Mouse (Mus musculus) neutrophil, adult 5-6 weeks (primary cell): ENCODE measurements around the gene Ahnak2. TPM values are rescaled to one million over a fixed set of nuclear protein-coding genes. Genes with fewer than 3 reads are reported as not detected.

Experiments used
- ATAC-seq: fragments of 151-379, 151-347 bp; 2 replicates; pipeline ENCODE4 v1.8.0; 2017; ENCODE audit warnings: mild to moderate bottlenecking, moderate TSS enrichment; ENCODE audit not compliant: insufficient number of reproducible peaks, poor library complexity, low FRiP score, severe bottlenecking; ENCODE audit errors: extremely low read depth
- total RNA-seq: library from RNA; stranded (forward); fragments of 200-1000 nt; gene quantifications from 2 replicates; pipeline ENCODE4 v1.2.3, GENCODE M21; 2017

Gene Ahnak2
- total RNA-seq, 1 experiment from 2014 or later = not detected

DNA sequence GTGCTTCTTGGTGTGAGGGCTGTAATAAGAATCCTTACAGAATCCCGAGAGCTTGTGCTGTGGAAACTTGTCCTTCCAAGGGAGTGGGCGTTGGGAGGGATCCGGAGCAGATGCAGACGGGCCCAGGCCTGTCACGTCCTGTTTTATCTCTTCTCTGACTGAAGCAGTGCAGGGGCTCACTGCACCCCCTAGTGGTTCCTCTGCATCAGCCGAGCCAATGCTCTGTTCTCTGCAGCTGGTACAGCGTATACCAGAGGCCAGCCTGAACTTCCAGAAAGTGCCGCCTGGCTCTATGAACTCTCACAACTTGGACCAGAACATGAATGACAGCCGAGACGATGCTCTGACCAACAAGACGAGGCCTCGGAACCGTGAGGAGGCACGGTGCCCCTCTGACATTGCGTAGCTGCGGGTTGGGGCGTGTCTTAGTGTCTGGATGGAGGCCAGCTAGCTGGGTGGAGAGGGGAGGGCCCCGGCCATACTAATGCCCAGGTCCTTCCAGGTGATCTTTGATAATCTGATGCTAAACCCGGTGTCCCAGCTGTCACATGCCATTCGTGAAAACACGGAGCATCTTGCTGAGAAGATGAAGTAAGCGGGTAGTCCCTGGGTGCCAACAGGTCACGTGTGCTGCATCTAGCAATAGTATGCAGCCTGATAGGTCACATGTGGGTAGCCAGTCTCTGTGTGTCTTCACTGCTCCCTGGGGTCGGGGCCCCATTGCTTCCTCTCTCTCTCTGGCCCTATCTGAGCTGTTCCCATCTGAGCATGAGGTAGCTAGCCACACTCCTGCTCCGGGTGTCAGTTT lies 59.1 kb downstream of the Ahnak2 start:
- ATAC-seq = peak; percentile 64

DNA sequence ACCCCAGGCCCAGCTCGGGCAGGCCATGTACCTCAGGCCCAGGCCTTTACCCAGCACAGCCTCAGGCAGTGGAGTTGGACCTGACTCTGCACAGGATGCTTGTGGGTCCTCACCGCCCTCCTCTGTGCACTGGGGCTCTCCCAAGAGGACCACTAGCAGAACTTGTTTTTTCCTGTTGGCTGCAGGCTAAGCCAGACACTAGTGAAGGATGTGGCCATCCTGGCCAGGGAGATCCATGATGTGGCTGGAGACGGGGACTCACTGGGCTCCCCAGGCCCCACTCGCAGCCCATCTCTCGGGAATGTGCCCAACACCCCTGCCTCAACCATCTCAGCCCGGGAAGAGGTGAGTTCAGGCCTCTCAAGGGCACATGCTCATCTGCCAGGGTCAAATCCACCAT lies 59.7 kb downstream of the Ahnak2 start:
- no peak for ATAC-seq

DNA sequence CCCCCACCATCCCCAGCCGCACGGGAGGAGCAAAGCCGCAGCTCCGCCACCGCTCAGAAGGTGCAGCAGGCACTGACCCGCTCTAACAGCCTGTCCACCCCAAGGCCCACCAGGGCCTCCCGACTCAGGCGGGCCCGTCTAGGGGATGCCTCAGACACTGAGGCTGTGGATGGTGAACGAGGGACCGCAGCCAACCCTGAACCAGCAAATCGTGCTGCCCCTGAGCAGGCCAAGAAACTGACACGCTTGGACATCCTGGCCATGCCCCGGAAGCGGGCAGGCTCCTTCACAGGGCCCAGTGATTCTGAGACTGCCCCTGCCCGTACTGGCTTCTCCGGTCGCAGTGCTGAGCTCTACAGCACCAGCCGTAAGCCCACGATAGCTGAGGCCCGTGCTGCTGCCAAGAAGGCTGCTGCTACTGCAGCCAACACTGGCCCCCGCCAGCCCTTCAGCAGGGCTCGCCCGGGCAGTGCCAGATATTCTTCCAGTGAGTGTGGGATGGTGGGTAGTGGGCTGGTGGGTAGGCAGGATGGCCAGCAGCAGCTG lies 63.4 kb downstream of the Ahnak2 start:
- no peak for ATAC-seq

DNA sequence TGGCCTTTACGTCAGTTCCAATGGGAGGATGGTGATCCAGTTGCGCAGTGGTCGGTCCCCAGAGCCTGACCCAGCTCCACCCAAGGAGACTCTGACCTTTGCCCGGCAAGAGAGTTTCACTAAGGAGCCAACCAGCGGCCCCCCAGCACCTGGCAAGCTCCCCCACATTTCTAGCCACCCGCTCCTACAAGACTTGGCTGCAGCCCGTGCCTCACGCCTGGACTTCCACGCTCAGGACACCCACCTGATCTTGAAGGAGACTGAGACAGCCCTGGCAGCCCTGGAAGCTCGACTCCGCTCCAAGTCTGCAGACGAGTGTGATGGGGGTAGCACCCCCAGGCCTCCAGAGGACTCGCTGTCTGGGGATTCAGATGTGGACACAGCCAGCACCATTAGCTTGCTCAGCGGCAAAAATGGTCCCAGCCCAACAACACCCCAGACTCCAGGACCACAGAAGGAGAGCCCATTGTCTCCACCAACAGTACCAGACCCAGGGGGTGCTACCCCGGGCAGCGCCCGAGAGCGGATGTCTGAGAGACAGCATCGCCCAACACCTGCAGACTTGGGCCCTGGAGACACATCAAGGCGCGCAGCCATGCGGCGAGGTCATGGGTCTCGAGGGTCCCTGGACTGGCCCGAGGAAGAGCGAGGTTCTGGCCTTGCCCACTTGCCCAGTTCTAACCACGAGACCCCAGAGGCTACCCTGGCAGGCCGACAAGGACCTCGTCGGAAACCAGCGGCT lies 64.0 kb downstream of the Ahnak2 start:
- ATAC-seq = no peak

DNA sequence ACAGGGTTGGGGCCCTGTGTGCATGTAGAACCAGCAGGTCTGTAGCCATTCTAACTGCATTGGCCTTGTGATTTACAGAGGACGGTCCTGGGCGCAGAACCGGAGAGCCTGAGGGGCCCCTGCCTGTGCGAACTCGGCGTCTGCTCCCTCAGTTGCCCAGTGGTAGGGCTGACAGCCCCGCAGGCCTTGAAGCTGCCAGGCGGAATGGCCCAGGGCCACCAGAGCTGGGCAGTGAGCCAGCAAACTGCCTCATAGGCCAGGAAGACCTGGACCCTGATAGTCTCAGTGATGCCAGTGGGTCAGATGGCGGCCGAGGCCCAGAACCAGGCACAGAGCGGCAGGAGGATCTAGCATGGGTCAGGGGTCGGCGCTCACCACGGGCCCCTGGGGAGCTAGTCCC lies 64.7 kb downstream of the Ahnak2 start:
- no peak for ATAC-seq

DNA sequence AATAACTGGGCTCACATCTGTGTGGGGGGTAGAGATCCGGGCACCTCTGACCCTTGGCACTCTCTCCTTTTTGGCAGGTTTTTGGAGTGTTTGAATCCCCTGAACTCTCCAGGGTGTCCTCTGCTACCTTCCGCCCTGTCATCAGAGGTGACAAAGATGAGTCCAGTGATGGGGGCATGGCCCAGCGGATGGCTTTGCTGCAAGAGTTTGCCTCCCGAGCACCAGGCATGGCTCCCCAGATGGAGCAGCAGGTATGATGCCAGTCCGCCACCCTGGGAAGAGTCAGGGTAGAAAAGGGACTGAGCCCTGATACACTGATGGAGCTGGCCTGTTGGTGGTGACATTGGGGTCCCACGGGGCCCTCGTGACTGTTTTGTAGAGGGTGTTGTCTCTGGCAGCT lies 65.4 kb downstream of the Ahnak2 start:
- ATAC-seq = no peak

DNA sequence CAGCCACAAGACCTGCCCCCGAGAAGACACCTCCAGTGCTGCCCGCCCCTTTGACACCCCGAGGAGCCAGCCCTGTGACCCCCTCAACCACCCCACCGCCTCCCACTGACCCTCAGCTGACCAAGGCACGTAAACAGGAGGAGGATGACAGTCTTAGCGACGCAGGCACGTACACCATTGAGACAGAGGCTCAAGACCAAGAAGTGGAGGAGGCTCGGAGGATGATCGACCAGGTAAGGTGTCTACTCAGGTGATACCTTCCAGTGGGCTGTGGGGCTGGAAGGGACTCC lies 65.9 kb downstream of the Ahnak2 start:
- ATAC-seq = no peak

DNA sequence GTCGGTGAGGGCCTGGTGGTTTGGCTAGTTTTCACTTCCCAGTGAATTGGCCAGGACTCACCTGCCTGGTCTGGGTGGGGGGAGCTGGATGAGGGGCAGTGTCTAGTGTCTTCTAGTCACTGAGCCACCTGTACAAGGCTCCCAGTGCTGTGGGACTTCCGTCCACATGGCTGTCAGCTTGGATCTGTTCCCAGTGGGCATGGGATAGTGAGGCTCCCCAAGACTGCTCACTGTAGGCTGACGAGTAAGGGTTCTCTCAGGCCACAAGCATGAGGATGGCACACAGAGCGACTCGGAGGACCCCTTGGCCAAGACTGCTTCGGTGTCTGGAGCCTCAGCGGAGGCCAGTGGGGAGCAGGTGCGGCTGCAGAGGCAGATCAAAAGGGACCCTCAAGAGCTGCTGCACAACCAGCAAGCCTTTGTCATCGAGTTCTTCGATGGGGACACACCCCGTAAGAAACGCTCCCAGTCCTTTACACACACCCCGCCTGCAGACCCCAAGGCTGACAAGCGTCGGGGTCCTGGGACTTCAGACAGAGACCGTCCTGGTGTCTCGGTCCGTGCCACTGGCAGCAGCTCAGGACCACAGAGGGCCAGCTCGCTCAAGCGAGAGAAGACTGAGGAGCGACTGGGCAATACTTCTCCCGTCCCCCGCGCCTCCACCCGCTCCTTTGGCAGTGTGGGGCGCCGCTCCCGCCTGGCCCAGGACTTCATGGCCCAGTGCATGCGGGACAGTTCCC lies 66.4 kb downstream of the Ahnak2 start:
- no peak for ATAC-seq

DNA sequence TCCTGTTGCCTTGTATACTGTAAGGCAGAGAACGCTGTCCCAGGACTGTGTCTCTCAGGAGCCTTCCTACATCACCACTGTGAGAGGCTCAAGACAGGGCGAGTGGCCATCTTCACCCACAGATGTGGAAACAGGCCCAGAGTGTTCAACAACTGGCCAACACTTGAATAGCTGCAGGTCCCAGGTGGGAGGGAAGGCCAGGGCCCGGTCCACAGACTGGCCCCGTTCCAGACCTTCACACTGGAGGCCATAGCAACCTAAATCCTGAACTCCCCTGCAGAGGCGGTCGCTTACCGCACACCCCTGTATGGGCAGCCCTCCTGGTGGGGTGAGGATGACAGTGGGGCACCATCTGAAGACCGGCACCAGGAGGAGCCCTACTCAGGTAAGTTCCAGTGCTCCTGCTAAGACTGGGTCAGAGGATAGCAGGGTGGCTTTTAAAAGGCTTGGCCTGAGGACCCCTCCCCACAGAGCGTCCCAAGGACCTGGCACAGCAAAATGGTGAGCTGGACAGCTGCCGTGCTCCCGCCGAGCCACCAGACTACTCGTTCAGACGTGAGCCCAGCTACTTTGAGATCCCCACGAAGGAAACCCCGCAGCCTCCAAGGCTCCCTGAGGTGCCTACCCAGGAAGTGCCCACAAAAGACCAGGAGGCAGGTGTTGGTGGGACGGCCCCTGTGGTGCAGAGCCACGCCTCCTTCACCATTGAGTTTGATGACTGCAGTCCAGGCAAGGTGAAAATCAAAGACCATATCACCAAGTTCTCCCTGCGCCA lies 67.4 kb downstream of the Ahnak2 start:
- no peak for ATAC-seq

DNA sequence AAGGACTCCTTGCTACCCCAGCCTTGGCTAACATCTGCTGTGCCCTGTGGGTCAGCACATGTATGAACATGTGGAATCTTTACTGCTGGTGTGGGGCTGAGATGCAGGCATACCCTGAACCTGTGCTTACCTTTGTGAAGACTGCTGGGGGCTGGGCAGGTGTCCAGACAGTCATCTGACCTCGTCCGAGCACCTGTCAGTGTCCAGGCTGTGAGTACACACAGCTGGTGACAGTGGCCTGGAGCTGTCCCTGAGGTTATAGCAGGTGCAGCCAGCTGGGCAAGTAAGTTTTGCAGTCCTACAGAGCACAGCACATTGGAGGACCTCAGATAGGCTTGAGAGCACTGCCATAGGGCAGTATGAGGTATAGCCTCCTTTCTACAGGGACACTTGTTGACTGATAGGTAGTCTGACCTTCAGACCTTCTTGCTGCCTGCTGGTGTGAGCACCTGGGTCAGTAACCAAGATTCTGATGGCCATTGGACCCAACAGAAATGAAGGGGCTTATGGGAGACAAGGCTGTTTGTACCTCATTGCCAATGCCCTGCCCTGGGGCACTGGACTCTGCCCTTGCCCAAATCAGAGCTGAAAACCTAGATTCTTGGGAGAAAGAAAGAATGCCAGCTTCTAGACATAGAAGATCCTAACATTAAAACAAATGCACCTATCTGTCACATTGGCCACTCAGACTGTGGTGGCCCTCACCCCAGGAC lies 68.2 kb downstream of the Ahnak2 start:
- ATAC-seq = no peak

DNA sequence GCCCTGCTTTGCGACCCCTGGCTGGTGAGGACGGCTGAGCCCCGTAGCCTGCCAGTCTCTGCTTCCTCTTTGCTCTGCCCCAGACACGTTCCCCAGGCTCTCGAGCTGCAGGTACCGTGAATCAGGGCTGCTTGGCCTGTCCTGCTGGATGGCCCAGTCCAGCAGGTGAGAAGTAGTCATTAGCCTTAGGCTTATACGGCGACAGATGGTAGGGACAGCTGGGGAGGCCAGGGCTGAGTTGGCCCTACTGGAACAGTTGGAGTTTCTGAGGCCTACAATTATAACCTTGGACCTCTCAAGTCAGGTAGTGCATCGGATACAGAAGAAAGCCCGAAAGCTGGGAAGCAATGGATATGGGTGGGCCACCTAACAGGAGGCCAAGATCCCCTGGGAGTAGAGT lies 69.9 kb downstream of the Ahnak2 start:
- no peak for ATAC-seq

DNA sequence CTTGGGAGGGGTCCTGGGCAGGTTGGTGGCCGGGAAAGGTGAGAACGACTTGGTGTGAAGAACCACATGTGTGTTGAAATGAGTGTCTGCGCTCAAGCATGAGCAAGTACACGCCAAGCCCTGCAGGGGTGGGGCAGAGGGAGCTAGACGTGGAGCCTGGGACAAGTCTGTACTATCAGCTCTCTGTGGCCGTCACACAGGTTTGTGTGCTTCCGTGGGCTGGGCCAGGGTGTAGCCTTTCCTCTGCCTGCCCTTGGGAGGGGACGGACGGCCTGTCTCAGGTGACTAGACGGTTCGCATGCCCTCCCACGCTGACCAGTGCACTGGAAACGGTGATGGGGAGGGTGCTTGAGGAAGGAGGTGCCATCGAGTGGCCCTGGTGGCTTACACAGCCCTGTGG lies 71.6 kb downstream of the Ahnak2 start:
- no peak for ATAC-seq

DNA sequence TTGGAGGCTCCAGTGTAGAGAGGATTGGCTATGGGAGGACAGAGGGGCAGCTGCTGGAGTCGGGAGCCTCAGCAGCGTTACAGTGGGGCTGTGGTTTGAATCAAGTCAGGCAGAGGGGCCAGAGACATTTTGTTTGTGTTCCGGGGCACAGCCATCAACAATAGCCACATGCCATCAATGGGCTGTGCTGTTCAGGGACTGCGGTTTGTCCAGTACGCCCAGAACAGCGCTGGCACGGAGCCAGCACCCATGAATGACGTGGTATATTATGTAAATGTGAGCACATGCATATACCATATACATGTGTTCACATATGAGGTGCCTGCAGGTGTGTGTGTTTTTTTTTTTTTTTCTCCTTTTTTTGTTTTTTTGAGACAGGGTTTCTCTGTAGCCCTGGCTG lies 74.7 kb downstream of the Ahnak2 start:
- ATAC-seq = no peak

DNA sequence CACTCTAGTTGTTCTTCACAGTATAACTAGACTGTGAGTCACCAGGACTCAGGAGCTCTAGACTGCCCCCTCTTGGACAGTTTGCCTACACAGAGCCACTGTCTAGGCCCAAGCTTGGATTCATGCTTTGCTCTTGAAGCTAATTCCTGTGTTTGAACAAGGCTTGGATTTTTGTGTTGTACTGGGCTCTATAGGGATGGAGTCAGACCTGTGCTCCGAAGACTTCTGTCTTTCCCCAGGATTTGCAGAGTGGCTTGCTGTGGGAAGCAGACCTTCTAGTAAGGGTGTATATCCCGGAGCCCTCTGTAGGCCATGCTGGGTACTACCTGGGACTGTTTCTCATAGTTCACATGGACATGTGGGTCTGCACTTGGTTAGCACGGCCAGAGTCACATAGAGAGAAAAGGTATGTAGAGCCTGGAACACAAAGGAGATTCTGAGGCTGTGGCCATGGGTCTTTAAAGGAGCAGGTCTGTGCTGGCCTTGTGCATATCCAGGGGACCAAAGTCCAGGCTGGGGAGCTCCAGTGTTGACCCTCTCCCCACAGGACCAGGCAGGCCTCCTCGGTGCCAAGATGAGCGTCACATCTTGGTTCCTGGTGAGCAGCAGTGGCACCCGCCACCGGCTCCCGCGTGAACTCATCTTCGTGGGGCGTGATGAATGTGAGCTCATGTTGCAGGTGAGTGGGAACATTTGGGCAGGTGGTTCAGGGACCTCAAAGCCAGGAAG lies 78.2 kb downstream of the Ahnak2 start:
- peak; percentile 34; the same call in 1 of the 2 replicates for ATAC-seq

DNA sequence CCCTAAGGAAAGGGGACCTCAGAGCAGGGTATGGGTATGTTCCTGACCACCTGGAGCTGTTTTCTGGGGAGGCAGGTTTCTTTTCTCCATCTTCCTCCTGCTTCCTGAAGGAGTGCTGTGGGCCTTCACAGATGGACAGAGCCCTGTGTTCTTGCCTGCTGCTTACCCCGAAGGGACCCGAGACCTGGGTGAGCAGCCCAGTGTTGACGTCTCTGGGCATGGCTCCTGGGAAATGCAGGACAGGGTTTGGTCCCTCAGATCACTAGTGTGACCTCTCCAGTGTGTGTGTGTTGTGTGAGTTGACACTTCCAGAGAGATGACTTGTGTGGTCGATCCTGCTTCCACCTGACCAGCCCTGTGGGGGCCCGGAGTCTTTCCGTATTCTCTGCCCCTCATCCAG lies 79.0 kb downstream of the Ahnak2 start:
- ATAC-seq = no peak

DNA sequence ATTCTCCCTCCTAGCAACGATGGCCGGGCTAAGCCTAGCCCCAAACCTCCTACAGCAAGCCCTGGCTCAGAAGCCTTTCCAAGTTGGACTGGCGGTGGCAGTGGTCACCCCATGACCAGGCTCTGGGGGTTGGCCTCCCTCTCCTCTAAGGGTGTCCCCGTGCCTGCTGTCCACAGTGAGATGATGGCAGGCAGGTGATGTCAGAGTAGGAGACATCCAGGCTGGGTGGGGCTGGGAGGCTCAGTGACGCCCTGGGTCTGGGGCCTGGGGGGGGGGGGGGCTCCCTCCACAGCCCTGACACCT lies 79.5 kb downstream of the Ahnak2 start:
- ATAC-seq = no peak

DNA sequence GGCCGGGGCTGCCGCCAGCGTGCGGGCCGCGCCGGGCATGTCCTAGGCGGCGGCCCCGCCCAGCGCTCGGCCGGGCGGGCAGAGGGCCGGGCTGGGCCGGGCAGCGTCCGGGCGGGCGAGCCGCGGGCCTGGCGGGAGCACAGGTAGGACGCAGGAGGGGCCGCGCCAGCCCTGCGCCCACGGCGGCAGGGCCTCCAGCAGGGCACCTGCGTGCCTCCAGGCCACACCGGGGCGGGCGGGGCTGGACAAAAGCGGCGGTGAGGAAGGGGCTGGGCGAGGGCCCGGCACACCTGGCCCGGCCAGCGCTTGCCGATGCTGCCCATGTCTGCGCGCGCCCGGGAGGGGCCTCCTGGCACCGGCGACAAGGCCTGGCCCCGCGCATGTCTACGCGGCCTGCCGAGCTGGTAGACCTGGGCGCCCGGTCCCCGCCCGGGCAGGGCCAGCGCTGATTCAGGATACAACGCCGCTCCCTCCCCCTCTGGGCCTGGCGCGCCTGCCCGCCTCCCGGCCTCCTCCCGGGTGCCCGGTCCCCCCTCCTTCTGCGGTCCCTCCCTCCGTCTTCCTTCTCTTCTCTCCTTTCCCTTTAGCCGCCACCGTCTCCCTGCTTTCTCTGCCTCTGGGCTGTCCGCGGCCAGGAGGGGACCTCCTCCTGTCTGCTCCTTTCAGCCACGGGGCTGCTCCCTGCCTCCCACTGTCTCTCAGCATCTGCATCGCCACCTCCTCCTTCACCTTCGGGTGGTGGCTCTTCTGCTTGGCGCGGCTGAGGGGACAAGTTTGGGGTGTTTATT lies 80.0 kb downstream of the Ahnak2 start:
- no peak for ATAC-seq
